Mouse (Mus musculus) heart, postnatal 36 days (tissue): ENCODE data around the gene Tap1. TPM values are rescaled to one million over a fixed set of nuclear protein-coding genes. Genes with fewer than 3 reads are reported as not detected.
"Not testable (repeated sequence)": the region's sequence is repeated elsewhere in the genome, so short reads cannot be mapped to it uniquely, and the experiment has no call there.

Source experiments
- DNase-seq, 2 experiments: peaks; one replicate each; pipeline ENCODE4 v3.0.0; 2021 to 2022
- intact Hi-C: fragments of 180-260 bp; cut with DNase I; formaldehyde crosslinking; loops from one replicate; pipeline ENCODE4 v1.15.1; 2025
- total RNA-seq, 2 experiments: library from RNA; stranded (reverse); gene quantifications; 2 replicates each; pipeline ENCODE4 v1.2.3; 2021

The Tap1 gene
- total RNA-seq, 2 experiments from 2014 or later = 4.1 to 7.0 TPM

DNA sequence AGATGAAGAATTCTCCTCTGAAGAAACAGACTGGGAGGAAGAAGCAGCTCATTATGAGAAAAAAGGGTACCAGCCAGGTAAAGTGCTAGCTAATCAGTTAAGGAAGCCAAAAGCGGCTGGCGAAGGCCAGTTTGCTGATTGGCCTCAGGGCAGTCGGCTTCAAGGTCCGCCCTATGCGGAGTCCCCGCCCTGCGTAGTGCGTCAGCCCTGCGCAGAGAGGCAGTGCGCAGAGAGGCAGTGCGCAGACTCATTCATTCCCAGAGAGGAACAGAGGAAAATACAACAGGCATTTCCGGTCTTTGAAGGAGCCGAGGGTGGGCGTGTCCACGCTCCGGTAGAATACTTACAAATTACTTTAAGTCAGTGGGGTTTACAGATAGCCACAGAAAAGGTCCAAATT lies 33.0 kb downstream of the Tap1 start:
- intact Hi-C loops, DNase-seq: not testable (repeated sequence)

DNA sequence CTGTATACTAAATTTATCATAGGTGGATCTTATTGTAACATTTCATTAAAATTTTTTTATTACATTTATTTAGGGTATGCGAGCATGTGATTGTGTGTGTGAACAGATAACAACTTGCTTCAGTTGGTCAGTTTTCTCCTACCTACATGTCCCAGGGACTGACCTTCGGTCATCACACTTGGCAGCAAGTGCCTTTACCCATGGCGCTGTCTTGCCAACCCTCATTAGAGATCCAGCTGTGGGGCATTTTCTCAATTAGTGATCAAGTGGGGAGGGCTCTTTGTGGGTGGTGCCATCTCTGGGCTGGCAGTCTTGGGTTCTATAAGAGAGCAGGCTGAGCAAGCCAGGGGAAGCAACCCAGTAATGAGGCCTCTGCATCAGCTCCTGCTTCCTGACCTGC lies 37.5 kb downstream of the Tap1 start:
- no peak for DNase-seq
- intact Hi-C loops = no loop called here

DNA sequence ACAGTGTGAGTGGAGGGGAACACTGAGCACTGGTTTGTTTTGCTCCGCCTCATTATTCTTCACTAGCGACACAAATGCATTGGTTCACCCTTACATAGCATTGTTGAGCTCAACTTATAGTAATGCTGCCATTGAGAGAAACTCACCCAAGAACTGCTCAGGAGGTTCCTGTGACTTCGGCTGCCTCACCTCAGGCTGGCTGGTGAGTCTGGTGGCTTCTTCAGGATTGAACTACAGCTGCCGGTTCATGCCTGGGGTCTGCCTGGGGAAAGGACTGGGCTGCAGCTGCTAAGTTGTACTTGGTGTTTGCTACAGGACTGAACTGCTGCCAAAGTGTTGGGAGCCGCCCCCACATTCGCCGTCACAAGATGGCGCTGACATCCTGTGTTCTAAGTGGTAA lies 38.1 kb downstream of the Tap1 start:
- intact Hi-C loops = no loop called here
- no peak for DNase-seq

DNA sequence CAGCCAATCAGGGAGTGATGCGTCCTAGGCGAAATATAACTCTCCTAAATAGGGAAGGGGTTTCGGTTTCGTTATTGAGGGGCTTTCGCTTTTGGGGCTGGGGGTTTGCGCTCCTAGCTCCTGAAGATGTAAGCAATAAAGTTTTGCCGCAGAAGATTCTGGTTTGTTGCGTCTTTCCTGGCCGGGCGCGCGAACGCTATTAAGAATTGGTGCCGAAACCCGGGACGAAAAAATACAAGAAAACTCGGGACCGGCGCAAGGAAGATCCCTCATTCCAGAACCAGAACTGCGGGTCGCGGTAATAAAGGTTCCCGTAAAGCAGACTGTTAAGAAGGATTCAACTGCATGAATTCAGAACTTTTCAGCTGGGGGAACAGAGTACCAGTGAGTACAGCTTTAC lies 38.6 kb downstream of the Tap1 start:
- intact Hi-C loops = not testable (repeated sequence)

DNA sequence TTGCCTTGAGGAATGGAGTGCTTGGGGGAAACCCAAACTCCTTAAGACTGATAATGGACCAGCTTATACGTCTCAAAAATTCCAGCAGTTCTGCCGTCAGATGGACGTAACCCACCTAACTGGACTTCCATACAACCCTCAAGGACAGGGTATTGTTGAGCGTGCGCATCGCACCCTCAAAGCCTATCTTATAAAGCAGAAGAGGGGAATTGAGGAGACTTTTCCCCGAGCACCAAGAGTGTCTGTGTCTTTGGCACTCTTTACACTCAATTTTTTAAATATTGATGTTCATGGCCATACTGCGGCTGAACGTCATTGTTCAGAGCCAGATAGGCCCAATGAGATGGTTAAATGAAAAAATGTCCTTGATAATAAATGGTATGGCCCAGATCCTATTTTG lies 43.6 kb downstream of the Tap1 start:
- intact Hi-C loops, DNase-seq: not testable (repeated sequence)

More for the DNA sequence above, 38.6 kb downstream of the Tap1 start:
- DNase-seq = not testable (repeated sequence)

DNA sequence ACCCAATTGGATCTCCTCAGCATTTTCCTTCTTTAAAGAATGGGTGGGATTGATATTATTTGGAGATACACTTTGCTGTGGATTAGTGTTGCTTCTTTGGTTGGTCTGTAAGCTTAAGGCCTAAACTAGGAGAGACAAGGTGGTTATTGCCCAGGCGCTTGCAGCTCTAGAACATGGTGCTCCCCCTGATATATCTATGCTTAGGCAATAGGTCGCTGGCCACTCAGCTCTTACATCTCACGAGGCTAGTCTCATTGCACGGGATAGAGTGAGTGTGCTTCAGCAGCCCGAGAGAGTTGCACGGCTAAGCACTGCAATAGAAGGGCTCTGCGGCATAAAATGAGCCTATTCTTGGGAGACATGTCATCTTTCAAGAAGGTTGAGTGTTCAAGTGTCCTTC lies 44.7 kb downstream of the Tap1 start:
- intact Hi-C loops, DNase-seq: not testable (repeated sequence)

DNA sequence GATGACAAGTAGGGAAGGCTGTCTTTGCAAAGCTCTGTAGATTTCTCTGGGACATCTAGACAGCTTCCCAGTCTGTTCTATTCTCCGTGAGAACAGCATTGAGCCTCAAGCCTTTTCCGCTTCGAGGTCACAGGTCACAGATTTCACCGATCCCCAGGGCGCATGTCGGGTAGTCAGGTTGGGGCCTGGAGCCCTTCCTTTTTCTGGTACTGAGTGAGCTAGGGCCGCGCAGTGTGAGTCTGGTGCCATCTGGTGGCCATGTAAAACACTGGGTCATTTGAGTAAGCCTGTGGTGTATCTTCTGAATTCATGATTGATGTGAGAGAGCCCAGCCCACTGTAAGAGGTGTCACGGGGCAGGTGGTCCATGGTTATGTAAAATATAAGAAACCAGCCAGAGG lies 47.6 kb downstream of the Tap1 start:
- intact Hi-C loops = loop anchor here (1.0 to 5.0 kb wide), 5 partner anchors 31 to 158 kb away; partner anchors contain the start of genes Psmb9 and Tap1
- peak; percentile 82 to 83 for DNase-seq

DNA sequence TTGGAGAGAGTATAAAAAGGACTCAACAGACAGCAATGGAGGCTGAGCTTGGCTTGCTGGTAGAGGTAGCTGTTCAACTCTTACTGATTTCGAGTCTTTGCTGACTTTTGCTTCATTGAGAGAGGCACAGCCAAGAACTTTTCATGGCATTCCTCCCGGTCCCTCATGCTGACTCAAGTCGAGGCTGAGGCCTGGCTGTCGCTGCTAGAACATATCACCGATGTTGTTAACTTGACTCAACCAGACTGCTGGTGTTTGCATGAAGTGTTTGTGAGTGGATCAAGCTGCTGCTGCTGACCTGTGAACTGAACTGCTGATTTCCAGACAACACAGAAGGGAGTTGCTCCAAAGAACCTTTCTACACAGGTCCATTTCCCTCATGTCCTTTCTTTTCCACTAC lies 49.3 kb downstream of the Tap1 start:
- no peak for DNase-seq
- intact Hi-C loops = loop anchor here (5.0 kb wide), 3 partner anchors 49 to 159 kb away; partner anchors contain the start of genes Psmb9 and Tap1

DNA sequence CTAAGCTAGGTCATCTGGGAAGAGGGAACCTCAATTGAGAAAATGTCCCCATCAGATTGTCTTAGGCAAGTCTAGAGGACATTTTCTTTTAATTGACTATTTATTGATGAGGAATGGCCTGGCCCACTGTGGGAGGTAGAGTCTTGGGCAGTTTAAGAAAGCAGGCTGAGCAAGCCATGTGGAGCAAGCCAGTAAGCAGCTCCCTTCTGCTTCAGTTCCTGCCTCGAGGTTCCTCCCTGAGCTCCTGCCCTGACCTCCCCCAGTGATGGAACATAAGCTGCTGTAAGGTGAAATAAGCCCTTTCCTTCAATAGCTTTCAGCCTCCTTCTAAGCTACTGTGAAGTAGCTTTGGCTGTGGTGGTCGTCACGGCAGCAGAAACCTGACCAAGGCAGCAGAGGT lies 50.4 kb downstream of the Tap1 start:
- intact Hi-C loops = loop anchor here (5.0 kb wide), 3 partner anchors 50 to 160 kb away; partner anchors contain the start of genes Psmb9 and Tap1
- DNase-seq = no peak

DNA sequence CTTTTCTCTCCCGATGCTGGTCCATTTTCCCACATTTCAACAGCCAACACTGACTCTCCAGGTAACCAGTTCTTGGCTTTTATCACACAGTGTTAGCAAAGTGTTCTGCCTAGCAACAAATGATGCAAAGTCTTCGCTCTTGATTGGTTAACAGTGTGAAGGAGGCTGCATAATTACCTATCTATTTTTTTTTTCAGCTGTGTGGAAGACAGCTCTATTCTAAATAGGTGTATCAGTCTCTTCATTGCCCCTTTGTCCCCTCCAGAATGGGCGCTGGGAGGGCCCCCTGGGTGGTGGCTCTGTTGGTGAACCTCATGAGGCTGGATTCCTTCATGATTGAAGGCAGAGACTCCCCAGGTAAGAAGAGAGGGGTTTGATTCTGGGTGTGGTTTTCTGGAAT lies 51.4 kb downstream of the Tap1 start, which contains the start of gene H2-Ob:
Gene H2-Ob (plus strand): TSS at position 198 of the 400 bp plus-strand sequence.
- no peak for DNase-seq
- intact Hi-C loops = loop anchor here (5.0 kb wide), 3 partner anchors 51 to 161 kb away; partner anchors contain the start of genes Psmb9 and Tap1

DNA sequence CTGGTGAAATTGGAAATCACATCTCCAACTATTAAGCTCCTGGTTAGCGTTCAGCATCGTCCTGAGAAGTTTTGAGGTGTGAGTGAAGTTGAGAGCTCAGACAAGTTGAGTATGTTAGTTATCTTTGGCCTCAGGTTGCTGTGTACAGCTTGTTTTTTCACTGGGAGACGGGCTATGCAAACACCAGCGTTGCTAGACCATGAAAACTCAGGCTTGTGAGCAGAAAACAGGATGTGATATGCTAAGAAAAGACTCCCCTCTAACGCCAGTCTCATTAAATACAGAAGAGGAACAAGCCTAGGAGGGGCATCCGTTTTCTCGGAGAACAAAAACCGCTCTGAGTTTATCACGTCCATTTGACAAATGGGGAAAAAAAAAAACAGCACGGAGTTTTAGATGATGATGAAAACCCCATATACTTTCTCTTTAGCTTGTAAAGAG lies 52.3 kb downstream of the Tap1 start:
- intact Hi-C loops = loop anchor here (2.0 to 5.0 kb wide), 4 partner anchors 33 to 162 kb away; partner anchors contain the start of genes Psmb9 and Tap1
- no peak for DNase-seq

DNA sequence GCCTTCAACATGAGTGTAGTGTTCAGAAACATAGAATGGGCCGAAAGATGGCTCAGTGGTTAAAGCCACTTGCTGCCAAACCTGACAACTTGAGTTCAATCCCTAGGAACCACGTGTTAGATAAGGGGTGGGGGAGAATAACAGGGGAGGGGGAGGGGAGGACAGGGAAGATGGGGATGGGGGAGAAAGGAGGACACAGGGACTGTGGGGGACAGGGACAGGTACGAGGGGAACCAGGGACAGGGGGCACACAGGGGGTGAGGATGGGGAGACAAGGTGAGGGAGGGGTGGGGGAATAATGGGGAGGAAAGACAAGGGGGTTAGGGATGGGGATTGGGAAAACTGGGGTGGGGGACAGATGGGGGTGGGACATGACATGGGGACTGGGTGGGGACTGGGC lies 53.0 kb downstream of the Tap1 start:
- no peak for DNase-seq
- intact Hi-C loops = loop anchor here (2.0 kb wide), 1 partner anchor 34 kb away; no protein-coding TSS in a partner anchor

DNA sequence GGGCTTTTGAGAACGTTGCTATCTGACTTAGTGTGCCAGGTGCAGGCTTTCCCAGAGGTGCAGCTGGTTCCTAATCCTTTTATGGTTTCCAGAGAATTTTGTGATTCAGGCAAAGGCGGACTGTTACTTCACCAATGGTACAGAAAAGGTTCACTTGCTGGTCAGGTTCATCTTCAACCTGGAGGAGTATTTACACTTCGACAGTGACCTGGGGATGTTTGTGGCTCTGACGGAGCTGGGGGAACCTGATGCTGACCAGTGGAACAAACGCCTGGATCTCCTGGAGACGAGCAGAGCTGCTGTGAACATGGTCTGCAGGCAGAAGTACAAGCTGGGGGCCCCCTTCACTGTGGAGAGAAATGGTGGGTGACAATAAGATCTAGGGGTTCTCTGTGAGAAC lies 53.6 kb downstream of the Tap1 start:
- intact Hi-C loops = loop anchor here (2.0 kb wide), 1 partner anchor 34 kb away; no protein-coding TSS in a partner anchor

DNA sequence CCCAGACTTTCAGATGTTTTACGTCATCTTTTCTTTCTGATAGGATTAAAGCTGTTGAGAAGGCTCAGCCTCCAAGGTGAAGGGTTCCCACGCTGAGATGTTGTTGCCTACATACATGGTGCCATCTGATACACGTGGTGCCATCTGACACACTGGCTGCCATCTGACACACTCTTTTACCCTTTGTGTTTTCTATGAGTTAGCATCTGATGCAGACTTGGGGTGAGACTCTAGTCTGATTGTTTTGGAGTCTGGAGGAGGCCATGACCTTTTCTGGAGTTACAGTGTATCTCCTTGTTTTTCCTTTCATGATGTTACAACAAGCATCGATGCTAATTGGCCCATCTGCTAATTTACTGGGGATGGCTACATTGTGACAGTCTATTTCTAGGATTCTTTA lies 57.3 kb downstream of the Tap1 start:
- intact Hi-C loops = no loop called here
- no peak for DNase-seq

More for the DNA sequence above, 53.6 kb downstream of the Tap1 start:
- no peak for DNase-seq

Other genes with a start within 250 kb of the Tap1 start
- 10 to 100 TPM; 77.0 to 84.7 TPM for gene Pfdn6, start 247.2 kb upstream of the Tap1 start, total RNA-seq
- gene Wdr46, start 246.9 kb upstream of the Tap1 start, total RNA-seq = 10 to 100 TPM; 10.1 to 11.5 TPM
- gene B3galt4, start 236.1 kb upstream of the Tap1 start, total RNA-seq = 1 to 10 TPM; 2.7 to 2.9 TPM
- gene Vps52, start 231.7 kb upstream of the Tap1 start, total RNA-seq = 10 to 100 TPM; 38.8 to 41.4 TPM
- 100 to 1,000 TPM; 411 to 417 TPM for gene Rps18, start 231.6 kb upstream of the Tap1 start, total RNA-seq
- gene H2-K1, start 187.2 kb upstream of the Tap1 start, total RNA-seq = 100 to 1,000 TPM in 1 of 2 experiments, 10 to 100 TPM in 1; 79.0 to 116 TPM
- gene Ring1, start 162.9 kb upstream of the Tap1 start, total RNA-seq = 10 to 100 TPM; 14.0 to 15.1 TPM
- 100 to 1,000 TPM; 107 to 121 TPM for gene H2-Ke6, start 159.5 kb upstream of the Tap1 start, total RNA-seq
- 10 to 100 TPM; 56.9 to 60.7 TPM for gene Slc39a7, start 155.9 kb upstream of the Tap1 start, total RNA-seq
- gene Rxrb, start 155.7 kb upstream of the Tap1 start, total RNA-seq = 10 to 100 TPM; 39.8 to 41.8 TPM
- 1 to 10 TPM in 1 of 2 experiments, under 1 TPM in 1; 0.98 to 1.9 TPM for gene Col11a2, start 148.1 kb upstream of the Tap1 start, total RNA-seq
- not detected for gene H2-Oa, start 95.2 kb upstream of the Tap1 start, total RNA-seq
- 1 to 10 TPM; 4.0 to 6.5 TPM for gene H2-DMa, start 68.0 kb upstream of the Tap1 start, total RNA-seq
- gene Brd2, start 64.9 kb upstream of the Tap1 start, total RNA-seq = 10 to 100 TPM; 80.5 to 87.0 TPM
- 1 to 10 TPM; 1.3 to 1.7 TPM for gene H2-DMb2, start 44.2 kb upstream of the Tap1 start, total RNA-seq
- 1 to 10 TPM; 1.5 to 2.9 TPM for gene H2-DMb1, start 34.5 kb upstream of the Tap1 start, total RNA-seq
- 10 to 100 TPM in 1 of 2 experiments, 1 to 10 TPM in 1; 7.5 to 10.6 TPM for gene Psmb9, start 211 bp downstream of the Tap1 start, total RNA-seq
- 10 to 100 TPM; 11.4 to 15.1 TPM for gene Psmb8, start 10.2 kb downstream of the Tap1 start, total RNA-seq
- 10 to 100 TPM; 23.6 to 24.6 TPM for gene Tap2, start 16.0 kb downstream of the Tap1 start, total RNA-seq
- under 1 TPM; 0.83 to 0.84 TPM for gene H2-Ob, start 51.4 kb downstream of the Tap1 start, total RNA-seq
- 10 to 100 TPM; 14.8 to 32.7 TPM for gene H2-Ab1, start 70.1 kb downstream of the Tap1 start, total RNA-seq
- gene H2-Aa, start 100.3 kb downstream of the Tap1 start, total RNA-seq = 10 to 100 TPM; 21.8 to 44.6 TPM
- gene H2-Eb1, start 118.3 kb downstream of the Tap1 start, total RNA-seq = 10 to 100 TPM; 20.6 to 43.5 TPM
- gene H2-Eb2, start 138.1 kb downstream of the Tap1 start, total RNA-seq = not detected
- gene Btnl2, start 167.3 kb downstream of the Tap1 start, total RNA-seq = under 1 TPM; 0.58 to 0.92 TPM
- gene Btnl1, start 189.6 kb downstream of the Tap1 start, total RNA-seq = not detected
- not detected for gene BC051142, start 211.3 kb downstream of the Tap1 start, total RNA-seq